Mouse (Mus musculus) heart, adult 2 months (tissue): ENCODE measurements at regions not wholly inside any gene's neighbourhood (a gene's known extent, or its start where the extent isn't known, plus 50 kb on each side); places are given as distances from the start of the nearest gene placed in this dataset.

Experiments used
- CTCF ChIP-seq: fragments of 200-600 bp; IDR thresholded peaks from 2 replicates; pipeline ENCODE4 v1.8.1; 2022; ENCODE audit warnings: antibody characterized with exemption, mild to moderate bottlenecking, moderate library complexity
- POLR2A ChIP-seq: fragments of 200-500 bp; IDR thresholded peaks from 2 replicates; pipeline ENCODE4 v1.6.1; 2011; ENCODE audit warnings: mild to moderate bottlenecking, low read depth, low read length, control low read depth; ENCODE audit not compliant: insufficient read depth

GRCm38 (mm10) chr16:39553316-39553715 is 430.8 kb upstream of the Lsamp start:
- TF ChIP-seq CTCF: no peak
- no peak for TF ChIP-seq POLR2A
